Mouse (Mus musculus): ENCODE measurements around the gene Zfp668.
"Not testable (repeated sequence)": the region's sequence is repeated elsewhere in the genome, so short reads cannot be mapped to it uniquely, and the experiment has no call there.

The Zfp668 gene

DNA sequence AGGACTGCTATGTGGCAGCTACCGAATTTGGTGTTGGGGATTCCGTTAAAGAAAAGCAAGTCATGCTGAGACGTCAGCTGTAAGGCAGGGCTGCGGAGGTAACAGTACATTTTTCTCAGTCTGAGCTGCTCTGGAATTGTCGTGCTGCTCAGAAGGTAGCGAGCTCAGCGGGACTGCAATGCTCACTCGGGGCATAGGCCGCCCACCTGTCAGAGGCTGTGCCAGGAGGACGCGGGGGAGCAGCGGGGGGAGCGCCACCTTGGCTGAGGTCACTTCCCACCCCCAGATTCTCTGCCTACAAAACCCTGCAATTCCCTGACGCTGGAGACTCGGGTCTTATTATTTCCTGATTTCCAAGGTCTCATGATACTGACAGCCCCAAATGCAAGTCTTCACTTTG is 35.7 kb downstream of the Zfp668 start:
- DNase-seq (ENCODE audit: low spot score), result peak; percentile 50

DNA sequence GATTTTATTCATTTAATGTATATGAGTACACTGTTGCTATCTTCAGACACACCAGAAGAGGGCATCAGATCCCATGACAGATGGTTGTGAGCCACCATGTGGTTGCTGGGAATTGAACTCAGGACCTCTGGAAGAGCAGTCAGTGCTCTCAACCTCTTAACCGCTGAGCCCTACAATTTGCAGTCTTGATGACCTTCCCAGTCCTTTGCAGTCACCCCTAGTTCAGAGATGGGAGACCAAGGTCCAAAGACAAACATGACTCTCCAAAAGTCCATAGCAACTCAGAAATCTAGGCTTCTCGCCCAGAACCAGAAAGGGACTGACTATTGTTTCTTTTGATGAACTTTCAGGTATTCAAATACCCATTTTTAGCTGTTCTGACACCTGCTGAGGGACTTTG is 36.6 kb downstream of the Zfp668 start:
- not testable (repeated sequence) for DNase-seq (ENCODE audit: low spot score)

DNA sequence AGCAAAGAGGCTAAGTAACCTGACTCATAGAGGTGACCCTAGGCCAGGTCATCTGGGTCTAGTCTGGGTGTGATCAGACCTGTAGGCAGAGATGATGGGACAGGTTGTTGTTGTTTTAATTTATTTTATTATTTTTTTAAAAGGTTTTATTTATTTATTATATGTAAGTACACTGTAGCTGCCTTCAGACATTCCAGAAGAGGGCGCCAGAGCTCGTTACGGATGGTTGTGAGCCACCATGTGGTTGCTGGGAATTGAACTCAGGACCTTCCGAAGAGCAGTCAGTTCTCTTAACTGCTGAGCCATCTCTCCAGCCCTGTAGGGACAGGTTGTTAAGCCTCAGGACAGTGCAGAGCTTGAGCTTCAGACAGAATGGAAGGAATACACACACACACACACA is 38.8 kb downstream of the Zfp668 start:
- not testable (repeated sequence) for DNase-seq (ENCODE audit: low spot score)

DNA sequence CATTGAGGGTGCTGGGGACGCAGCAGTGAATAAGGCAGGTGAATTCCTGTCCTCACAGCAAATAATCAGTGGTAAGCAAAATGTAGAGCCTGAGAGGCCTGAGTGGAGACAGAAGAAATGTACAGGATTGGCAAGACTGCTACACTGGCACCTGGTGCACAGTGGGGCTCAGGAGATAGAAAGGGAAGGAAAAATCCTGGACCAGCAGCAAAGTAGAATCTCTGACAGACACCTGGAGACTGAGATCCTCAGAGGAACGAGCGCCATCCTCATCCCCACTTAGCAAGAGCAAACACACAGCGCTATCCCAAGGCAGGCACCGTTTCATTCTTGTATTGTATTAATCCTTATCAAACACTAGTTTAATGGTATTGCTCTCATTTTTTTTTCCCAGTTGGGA is 39.2 kb downstream of the Zfp668 start:
- DNase-seq (ENCODE audit: low spot score), result no peak

DNA sequence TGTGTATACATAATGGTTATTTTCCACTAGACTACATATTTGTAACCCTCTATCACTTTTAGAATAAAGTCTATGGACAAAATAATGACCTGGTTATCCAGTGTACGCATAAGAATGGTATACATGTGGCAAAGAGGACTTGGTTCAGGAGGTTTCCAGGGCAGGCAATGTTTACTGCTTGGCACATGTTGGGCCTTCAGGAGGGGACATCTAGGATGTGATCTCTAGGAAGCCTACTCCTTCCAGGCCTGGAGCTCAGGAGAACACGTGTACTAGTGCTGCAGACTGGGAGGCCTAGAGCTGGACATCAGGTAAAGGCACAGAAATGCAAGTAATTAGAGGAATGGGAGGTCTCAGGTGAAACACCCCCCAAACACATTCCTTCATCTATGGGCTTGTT is 41.1 kb downstream of the Zfp668 start:
- no peak for DNase-seq (ENCODE audit: low spot score)

DNA sequence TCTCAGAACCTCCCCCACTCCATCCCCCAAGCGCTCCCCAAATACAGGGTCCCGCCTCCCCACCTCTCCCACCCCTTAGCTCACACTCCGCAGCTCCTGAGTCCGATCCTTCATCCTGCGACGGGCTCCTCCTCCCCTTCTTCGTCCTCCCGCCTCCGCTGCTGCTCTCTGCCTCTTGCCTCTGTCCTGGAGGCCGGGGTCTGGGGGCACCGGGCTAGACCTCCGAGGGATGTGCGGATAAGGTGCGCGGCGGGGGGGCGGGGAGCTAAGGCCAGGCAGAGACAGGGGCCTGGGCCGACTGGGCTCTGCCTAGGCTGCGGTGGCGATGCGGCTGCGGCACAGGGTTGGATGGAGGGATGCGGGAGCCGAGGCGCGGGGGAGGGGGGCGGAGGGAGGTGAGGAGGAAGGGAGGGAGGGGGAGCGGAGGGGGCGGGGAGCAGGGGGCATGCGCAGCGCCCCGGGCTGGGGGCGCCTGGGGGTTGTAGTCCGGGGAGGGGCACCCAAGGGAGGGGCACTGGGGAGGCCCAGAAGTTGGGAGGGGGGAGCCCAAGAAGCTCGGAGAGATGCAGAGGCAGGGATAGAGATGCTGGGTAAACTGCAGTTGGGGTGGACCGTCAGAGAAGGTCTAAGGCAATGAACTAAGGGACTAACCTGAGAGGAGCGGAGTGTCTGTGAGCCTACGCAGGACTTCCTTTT is 52.3 kb downstream of the Zfp668 start, which contains the start of the genes Stx4a and Stx1b:
TSS of gene Stx4a (plus strand) at position 119 of the 696 bp plus-strand sequence.
TSS of gene Stx1b (minus strand) at position 374 of the 696 bp plus-strand sequence.
- DNase-seq (ENCODE audit: low spot score), result no peak

DNA sequence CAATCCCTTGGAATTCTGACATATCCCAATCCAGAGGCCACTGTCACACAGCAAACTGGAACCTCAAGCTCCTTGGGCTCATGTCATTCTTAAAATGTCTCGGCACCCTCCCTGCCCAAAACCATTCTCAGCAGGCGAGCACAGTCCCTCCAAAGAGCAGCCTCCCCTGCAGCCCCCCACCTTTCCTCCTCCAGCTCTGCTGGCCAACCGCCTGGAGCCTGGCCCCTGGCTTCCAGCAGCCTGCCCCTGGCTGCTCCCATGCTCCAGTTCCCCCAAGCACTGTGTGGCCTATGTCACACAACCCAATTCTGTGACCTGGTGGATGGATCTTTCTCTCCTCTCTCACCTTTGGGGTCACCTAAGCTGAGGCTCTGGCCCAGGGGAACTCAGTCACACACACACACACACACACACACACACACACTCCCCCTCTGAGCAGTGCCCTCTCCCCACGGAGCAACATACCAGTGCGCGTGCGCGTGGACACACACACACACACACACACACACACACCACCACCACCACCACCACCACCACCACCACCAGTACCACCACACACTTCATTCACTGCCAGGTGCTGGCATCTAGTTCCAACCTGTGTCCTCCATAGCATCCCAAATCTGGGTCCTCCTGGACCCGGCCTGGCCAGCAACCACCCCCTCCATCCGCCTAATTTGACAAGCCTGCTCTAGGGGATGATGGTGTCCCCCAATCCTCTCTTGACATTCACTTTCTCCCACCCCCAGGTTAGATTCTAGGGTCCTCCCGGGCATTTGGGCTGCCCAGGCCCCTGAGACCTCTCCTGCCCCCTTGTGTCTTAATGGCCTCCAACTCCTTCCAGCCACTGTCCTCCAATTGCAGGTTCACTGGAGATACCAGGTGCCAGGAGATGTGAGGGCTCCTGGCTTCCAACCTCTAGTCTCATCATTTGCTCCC is 53.1 kb downstream of the Zfp668 start:
- no peak for DNase-seq (ENCODE audit: low spot score)

DNA sequence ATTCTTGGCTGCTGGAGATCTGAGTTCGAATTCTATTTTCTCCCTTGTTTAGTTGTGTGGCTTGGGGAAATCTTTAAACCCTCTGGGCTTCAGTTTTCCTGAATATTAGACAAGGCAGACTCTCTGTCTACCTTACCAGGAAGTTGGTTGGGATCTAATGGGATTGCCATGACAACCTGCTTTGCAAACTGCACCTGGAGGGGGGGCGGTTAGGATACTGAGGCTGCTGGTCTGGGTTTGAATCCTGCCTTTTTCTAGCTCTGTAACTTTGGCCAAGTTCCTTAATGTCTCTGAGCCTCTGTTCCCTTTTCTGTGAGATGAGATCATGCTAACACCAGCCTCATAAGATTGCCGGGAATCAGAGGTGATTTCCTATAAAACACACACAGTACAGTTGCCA is 54.1 kb downstream of the Zfp668 start:
- DNase-seq (ENCODE audit: low spot score), result no peak

DNA sequence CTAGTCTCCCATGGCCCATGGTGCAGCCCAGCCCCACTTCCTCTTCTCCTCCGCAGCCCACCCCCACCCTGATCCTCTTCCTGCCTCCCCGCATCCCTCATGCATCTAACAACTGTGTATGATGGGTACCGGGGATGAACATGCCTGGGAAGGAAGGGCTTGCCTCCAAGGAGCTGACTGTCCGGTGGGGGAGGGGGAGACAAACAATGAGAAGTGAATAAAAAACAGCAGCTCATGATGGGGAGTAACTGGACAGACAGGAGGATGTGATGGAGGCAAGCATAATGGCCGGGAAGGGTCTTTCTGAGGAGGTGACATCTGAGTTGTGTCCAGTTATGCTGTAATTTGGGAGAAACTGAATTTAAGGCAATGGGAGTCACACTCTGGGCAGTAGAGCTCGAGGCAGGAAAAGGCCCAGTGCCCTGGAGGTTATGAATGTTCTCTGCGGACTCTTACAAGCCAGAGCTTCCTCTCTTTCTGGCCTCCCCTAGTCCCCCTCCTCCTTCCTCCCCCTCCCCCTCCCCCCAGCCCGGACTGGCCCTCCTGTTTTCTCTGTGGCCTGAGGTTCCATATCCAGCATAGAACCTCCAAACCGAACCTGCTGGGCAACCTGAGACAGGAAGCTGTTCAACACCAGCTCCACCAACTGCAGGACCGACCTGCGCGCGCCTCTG is 55.7 kb downstream of the Zfp668 start:
- DNase-seq (ENCODE audit: low spot score), result no peak

DNA sequence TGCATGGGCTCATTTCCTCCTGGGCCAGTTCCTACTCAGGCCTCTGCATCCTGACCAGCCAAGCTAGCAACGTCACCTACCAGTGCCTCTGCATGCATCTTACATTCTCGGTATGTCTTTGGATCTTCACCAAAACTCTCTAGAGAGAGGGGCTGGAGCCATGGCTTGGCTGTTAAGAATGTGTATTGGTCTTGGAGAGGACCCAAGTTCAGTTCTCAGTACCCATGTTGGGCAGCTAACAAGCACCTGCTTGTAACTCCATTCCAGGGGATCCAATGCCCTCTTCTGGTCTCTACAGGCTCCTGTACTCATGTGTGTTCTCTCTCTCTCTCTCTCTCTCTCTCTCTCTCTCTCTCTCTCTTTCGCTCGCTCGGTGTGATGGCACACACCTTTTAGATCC is 58.9 kb downstream of the Zfp668 start:
- DNase-seq (ENCODE audit: low spot score), result no peak

DNA sequence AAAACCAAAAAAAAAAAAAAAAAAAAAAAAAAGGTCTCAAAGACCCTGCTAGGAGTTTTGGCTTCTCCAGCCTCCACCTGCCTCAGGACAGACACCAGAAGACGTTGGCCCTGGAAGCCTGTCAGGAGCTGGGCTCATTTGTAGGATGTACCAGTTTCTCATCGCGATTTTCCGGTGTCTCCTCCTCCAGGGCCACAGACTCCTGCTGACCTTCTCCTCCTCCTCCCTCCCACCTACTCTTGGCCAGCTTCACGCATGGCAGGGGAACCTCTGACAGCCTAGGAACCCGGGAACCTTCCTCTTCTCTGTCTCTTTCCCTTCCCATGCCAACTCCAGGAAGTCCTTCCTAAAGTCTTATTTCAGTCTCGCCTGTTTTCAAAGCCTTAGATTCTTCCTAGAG is 59.6 kb downstream of the Zfp668 start:
- DNase-seq (ENCODE audit: low spot score), result no peak

DNA sequence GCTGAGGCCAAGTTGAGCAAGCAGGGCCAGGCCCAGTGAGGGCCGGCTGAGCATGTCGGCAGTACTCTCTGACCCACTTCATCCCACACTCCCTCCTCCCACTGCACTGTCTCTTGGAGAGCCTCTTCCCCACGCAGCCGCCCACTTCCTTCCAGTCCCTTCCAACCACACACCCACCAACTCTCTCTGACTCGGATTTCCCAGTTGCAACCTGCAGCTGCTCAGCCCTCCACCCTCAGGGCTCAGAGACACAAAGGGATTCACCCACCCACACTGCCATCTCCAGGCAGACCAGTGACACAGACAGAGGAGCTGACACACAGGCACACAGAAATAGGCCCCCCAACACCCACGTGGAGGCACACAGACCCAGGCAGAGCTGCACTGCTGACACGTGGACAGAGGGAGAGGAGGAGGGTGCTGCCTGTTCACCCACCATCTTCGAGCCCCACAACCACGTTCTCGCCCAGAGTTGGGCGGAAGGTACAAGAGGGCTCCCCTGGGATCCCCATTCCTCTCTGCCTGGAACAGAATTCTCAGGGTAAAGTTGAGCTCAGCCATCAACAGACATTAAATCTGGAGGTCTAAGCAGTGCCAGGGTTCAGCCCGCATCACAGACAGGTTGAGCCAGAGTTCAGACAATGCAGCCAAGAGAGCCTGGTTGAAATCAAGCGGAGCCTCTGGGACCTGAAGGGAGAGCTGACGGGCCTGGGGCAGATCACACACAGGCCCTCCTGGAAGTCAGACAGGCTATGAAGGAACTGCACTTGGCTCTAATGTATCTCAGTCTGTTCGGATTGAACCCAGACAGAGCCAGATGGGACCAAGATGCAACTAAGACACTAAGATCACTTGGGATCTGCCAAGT is 60.4 kb downstream of the Zfp668 start:
- DNase-seq (ENCODE audit: low spot score), result peak; percentile 51

DNA sequence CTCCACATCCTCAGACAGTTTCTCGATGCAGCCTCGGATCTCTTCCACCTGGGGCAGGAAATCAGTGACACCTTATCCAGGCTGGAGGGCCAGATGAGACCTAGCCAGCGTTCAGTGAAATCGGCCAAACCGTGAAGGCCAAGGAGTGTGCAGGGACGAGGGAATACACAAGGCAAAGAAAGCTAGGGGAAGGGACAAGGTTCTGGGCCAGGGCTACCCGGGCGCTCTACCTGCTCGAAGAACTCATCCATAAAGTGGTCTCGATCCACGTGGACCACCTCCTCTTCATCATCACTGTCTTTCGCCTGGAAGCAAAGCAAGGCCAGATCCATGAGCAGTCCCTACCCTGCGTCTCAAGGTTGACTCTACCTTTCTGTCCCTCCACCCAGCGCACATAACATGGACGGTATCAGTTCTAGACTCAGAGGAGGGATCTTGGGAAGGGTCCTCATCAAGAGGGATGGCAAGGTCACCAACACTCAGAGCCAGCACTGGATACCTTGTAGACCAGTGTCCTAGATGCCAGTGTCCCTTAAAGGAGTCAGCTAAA is 61.4 kb downstream of the Zfp668 start:
- DNase-seq (ENCODE audit: low spot score), result no peak

DNA sequence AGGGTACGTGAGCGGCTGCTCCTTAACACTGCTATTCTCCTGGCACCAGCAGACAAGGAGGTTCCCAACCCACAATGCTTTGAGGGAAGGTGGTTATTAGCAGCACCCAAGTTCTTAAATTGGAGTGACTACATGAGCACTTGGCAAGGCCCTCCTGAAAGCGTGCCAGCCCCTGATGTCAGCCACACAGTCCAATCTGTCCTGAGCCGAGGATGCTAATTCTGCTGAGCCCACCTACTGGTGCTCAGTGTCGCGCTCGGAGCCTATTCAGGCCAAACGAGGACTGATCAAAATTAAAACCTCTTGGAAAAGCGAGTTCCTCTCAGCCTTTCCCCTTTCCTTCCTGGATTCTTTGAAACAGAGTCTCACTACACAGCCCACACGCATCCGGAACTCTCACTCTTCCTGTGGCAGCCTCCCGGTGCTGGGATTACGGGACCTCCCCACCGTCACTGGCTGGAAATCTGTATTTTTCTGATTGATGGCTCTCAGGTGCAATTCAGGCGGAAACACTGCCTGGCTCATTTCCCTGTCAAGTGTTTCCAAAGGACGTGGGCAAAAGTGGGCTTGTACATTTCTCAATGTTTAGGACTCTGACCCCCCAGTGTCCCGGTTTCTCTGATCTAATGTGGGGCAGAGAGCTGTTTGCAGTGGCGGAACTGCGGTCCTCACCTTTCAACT is 62.2 kb downstream of the Zfp668 start:
- peak; percentile 46 for DNase-seq (ENCODE audit: low spot score)

DNA sequence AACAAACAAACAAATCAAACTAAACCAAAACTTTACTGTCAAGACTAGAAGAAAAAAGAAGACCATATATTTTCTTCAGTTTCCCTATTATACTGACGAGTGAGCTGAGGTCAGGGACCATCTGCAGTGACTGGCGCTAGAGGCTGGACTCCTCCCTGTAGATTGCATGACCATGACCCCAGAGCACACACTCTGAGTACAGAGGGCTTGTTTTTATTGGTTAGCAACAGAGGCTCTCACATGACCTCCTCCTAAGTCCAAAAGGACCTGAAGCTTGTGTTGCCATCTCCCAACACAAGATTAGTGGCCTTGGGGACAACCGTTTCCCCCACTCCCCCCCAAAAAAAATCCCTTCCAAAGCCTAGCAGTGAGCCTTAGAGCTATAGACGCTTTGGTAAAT is 62.8 kb downstream of the Zfp668 start:
- DNase-seq (ENCODE audit: low spot score), result no peak
